Mouse (Mus musculus) thymus, postnatal 10 days (tissue): ENCODE measurements around the gene Rilp.
A peak's percentile ranks its signal among the peaks of the same experiment; 100 is the strongest.

Experiments used
- DNase-seq, 2 experiments: peaks; one replicate each; pipeline ENCODE4 v3.0.0; 2021; ENCODE audit warnings: low spot score in 2 of 2

The Rilp gene

DNA sequence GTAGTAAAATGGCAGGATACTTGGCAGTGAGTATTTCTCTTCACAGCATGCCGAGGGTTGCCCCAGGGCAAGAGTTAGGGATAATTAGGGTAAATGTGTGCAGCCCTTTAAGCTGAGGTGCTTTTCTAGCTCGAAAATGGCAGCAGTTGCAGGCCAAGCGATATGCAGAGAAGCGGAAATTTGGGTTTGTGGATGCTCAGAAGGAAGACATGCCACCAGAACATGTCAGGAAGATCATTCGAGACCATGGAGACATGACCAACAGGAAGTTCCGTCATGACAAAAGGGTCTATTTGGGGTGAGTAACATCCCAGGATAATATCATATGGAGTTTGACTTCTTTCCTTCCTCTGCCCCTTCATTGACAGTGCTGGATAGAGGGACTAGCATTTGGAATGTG, 22.4 kb upstream of the Rilp start:
- no peak for DNase-seq

- no peak for DNase-seq
Measured at GRCm38 (mm10) chr11:75494296-75495049, 15.4 kb upstream of the Rilp start.

- DNase-seq: no peak
Measured at GRCm38 (mm10) chr11:75498126-75498525, 11.8 kb upstream of the Rilp start.

DNA sequence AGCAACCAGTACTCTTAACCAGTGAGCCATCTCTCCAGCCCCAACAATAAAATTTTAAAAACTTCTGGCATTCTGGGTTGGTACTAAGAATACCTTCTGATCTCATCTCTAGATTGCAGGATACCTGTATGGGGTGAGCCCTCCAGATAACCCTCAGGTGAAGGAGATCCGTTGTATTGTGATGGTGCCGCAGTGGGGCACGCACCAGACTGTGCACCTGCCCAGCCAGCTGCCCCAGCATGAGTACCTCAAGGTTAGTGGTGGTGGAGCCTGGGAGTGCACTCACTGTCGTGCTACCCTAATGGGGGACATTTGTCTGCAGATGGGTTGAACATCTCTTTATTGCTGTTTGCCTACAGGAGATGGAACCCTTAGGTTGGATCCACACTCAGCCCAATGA, 1.7 kb upstream of the Rilp start:
- no peak for DNase-seq

DNA sequence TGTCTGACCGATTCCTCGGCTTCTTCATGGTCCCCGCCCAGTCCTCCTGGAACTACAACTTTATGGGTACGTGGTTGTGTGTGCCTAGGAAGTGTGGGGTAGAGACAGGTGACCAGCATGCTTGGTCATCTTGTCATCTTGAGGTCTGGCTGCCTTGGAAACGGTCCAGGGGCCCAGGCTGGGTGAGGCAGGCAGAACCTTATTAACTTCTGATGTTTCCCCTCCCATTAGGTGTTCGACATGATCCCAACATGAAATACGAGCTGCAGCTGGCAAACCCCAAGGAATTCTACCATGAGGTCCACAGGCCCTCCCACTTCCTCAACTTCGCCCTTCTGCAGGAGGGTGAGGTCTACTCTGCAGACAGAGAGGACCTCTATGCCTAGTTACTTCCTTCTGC, 990 bp upstream of the Rilp start:
- no peak for DNase-seq

- DNase-seq: peak; percentile 84 to 96
Measured at GRCm38 (mm10) chr11:75510627-75510993, 716 bp downstream of the Rilp start.

- no peak for DNase-seq
Measured at GRCm38 (mm10) chr11:75511213-75511612, 1.3 kb downstream of the Rilp start.

GRCm38 (mm10) chr11:75512301-75513018, 2.6 kb downstream of the Rilp start:
- DNase-seq: no peak

DNA sequence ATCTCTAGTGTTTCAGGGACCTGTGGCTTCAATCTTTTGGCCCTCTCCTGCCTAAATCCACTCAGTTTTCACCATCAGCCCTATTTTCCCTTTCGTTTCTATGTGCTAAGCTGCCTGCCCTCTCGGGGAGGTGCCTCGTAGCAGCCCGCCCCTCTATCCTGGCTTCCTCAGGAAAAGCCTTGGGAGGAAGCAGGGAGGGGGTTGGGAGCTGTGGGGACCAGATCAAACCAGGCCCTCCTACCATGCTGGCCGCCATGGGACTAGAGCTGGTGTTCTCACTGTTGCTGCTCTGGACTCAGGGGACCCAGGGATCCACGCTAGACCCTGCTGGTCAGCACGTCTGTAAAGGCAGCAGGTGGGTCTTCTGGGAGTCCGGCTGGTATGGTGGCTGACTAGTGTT, 3.4 kb downstream of the Rilp start, which contains the start of gene Scarf1:
Gene Scarf1, plus strand, starts transcription at position 205 of the 400 bp plus-strand sequence.
- DNase-seq: no peak

DNA sequence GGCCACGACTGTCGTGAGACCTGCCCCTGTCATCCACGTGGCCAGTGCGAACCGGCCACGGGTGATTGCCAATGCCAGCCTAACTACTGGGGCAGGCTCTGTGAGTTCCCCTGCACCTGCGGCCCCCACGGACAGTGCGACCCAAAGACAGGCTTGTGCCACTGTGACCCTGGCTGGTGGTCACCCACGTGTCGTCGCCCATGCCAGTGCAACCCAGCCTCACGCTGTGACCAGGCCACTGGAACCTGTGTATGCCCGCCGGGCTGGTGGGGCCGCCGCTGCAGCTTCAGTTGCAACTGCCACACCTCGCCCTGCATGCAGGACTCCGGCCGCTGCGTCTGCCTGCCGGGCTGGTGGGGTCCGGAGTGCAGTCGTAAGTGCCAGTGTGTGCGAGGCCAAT, 5.3 kb downstream of the Rilp start:
- no peak for DNase-seq

- DNase-seq: no peak
Measured at GRCm38 (mm10) chr11:75519834-75520633, 10.1 kb downstream of the Rilp start.

GRCm38 (mm10) chr11:75521609-75522008, 11.7 kb downstream of the Rilp start:
- no peak for DNase-seq

DNA sequence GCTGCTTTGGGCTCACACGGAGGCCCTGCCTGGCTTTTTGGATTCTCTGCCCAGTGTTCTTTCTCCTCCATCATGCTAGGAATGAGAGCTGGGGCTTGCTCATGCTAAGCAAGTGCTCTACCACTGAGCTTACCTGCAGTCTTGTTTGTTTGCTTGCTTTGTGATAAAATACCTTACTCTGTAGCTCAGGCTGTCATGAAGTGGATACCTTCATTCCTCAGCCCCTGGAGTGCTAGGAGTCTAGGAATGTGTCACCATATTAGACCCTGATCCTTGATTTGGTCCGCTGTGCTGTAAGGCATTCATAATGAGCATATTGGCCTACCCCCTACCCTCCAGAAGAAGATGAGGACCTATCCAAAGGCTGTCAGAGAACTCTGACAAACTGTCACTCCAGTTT, 12.9 kb downstream of the Rilp start:
- DNase-seq: no peak

- DNase-seq: no peak
Measured at GRCm38 (mm10) chr11:75525531-75526125, 15.7 kb downstream of the Rilp start.

DNA sequence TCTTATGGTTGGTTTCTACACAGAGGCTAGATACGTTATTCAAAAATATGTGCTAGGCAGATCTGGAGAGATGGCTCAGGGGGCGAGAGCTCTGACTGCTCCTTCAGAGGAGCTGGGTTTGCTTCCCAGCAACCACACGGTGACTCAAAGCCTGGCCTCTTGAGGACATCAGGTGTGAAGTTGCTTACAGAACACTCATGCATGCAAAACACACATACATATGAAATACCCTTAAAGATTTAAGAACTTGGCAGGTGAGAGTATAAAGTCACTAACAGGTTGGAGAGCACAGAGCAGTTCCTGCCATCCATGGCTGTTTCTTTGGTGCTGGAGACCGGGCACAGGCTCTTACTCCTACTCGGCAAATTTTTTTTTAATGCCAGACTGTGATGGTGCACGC, 17.0 kb downstream of the Rilp start:
- no peak for DNase-seq

DNA sequence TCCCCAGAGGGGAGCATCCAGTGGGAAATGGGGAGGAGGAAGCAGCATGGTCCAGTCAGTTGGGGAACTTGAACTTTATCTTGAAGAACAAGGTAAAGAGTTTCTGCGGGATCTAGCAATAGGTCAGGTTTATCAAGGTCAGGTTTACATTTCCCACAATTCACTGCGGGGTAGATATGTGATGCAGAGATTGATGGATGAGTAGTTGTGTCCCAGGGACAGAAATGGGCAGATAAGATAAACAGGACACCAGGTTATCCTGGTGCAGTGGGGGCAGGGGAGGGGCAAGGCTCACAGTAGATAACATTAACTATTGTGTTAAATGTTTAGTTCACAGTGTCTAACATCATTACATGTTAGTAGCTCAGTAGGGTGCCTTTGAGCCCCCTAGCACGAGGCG, 19.9 kb downstream of the Rilp start:
- no peak for DNase-seq

DNA sequence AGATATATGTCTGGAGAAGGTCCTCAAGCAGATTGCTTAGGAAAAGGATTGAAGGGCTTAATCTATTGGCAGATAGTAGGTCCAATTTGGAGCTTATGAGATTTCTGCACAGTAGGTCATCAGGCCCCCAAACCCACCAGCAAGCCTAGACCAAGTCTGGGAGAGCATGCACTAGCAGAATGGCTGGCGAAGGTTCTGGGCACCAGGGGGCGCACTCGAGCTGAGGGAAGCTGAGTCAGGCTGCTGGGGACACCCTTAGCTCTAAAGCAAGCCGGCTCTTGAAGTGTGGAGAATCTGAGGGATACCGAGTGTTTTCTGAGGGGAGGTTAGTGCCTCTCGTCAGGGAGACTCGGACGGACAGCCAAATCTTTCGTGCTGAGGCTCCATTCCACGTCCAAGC, 20.4 kb downstream of the Rilp start:
- peak; percentile 97 to 100 for DNase-seq

- peak in 1 of 2 experiments; percentile 47 for DNase-seq
Measured at GRCm38 (mm10) chr11:75530845-75531373, 21.0 kb downstream of the Rilp start.

DNA sequence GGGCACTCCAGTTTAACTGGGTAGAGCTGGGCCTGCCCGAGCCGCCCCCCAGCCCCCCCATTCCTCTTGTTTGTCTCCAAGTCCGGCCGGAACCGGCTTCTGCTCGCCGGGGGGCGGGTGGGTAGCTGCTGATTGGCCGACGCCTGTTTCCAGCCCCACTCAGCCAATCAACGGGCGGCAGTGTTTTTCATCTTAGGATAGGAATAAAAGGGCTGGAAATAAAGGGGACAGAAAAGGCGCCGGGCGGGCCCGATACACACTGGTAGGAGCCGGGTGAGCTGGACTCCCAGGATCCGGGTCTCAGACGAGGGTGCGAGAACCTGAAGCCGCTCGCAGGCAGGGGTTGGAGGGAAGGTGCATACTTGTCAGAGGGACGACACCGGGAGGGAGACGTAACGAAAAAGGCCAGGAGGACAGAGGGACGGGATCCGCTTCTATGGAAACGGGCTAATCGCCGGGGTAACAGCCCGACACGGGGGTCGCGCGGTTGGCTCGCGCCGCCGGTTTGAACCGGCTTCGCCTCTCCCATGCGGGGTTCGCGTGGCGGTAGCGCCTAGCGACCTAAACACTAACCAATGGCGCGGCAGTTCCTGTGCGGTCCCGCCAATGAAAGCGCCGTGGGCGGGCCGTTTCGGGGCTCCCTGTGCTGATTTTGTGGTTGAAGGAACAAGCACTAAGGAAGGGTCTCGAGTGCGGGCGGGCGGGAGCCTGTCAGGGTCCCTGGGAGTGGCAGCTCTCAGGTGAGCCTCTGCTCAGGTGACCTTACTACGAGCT, 21.8 kb downstream of the Rilp start, which contains the start of gene Slc43a2:
Gene Slc43a2, plus strand, starts transcription at position 226 of the 774 bp plus-strand sequence.
- peak; percentile 94 to 96 for DNase-seq

- DNase-seq: peak; percentile 66 to 72
Measured at GRCm38 (mm10) chr11:75532340-75533277, 22.7 kb downstream of the Rilp start.
